Mouse (Mus musculus): ENCODE measurements at regions not wholly inside any gene's neighbourhood (a gene's known extent, or its start where the extent isn't known, plus 50 kb on each side); places are given as distances from the start of the nearest gene placed in this dataset.

GRCm38 (mm10) chr12:30693540-30693939, 109.3 kb downstream of the Tmem18 start:
- TF ChIP-seq CTCF (IDR thresholded peaks at IDR 0.05), result no peak
- no peak for TF ChIP-seq EP300 (IDR thresholded peaks at IDR 0.05)
- no peaks in the 10 kb centered on the region for H3K36me3 ChIP-seq (ENCODE audit: insufficient read depth, low read length)
- H3K9me3 ChIP-seq (ENCODE audit: low read length), result no peaks in the 10 kb centered on the region
- no peak for ATAC-seq
- no peaks in the 10 kb centered on the region for H3K27me3 ChIP-seq (replicated peaks; ENCODE audit: insufficient read depth, low read length)
- 41% methylated on average over 3 of the region's 3 CpGs for WGBS
- DNase-seq (ENCODE audit: low spot score), result no peak
- H3K4me1 ChIP-seq (ENCODE audit: insufficient read depth, low read depth, low read length), result no peaks in the 10 kb centered on the region
- no peak overlapping the region for H3K27ac ChIP-seq (ENCODE audit: low read length)
- no peak overlapping the region for H3K4me3 ChIP-seq (ENCODE audit: low read depth, low read length)
- H3K4me2 ChIP-seq (replicated peaks; ENCODE audit: low read depth, low read length), result no peak overlapping the region
- no peak overlapping the region for H3K9ac ChIP-seq (replicated peaks; ENCODE audit: low read depth)

GRCm38 (mm10) chr12:30698256-30698655, 114.0 kb downstream of the Tmem18 start:
- H3K4me2 ChIP-seq (replicated peaks; ENCODE audit: low read depth, low read length), result no peak overlapping the region
- TF ChIP-seq CTCF (IDR thresholded peaks at IDR 0.05) (no peak), EP300 (IDR thresholded peaks at IDR 0.05) (no peak)
- H3K27ac ChIP-seq (ENCODE audit: low read length), result no peak overlapping the region
- DNase-seq (ENCODE audit: low spot score) (no peak), ATAC-seq (no peak)
- H3K4me1 ChIP-seq (ENCODE audit: insufficient read depth, low read depth, low read length), result no peaks in the 10 kb centered on the region
- H3K9me3 ChIP-seq (ENCODE audit: low read length), result no peaks in the 10 kb centered on the region
- no peaks in the 10 kb centered on the region for H3K36me3 ChIP-seq (ENCODE audit: insufficient read depth, low read length)
- no peak overlapping the region for H3K9ac ChIP-seq (replicated peaks; ENCODE audit: low read depth)
- H3K27me3 ChIP-seq (replicated peaks; ENCODE audit: insufficient read depth, low read length), result no peaks in the 10 kb centered on the region
- 67% methylated on average over 6 of the region's 6 CpGs for WGBS
- no peak overlapping the region for H3K4me3 ChIP-seq (ENCODE audit: low read depth, low read length)

- ATAC-seq (no peak), DNase-seq (ENCODE audit: low spot score) (no peak)
- TF ChIP-seq EP300 (IDR thresholded peaks at IDR 0.05) (no peak), CTCF (IDR thresholded peaks at IDR 0.05) (no peak)
- Histone ChIP-seq H3K9me3 (ENCODE audit: low read length) (no peaks in the 10 kb centered on the region), H3K36me3 (ENCODE audit: insufficient read depth, low read length) (no peaks in the 10 kb centered on the region), H3K27me3 (replicated peaks; ENCODE audit: insufficient read depth, low read length) (no peaks in the 10 kb centered on the region), H3K4me1 (ENCODE audit: insufficient read depth, low read depth, low read length) (no peaks in the 10 kb centered on the region), H3K4me3 (ENCODE audit: low read depth, low read length) (no peak overlapping the region), H3K4me2 (replicated peaks; ENCODE audit: low read depth, low read length) (no peak overlapping the region), H3K27ac (ENCODE audit: low read length) (no peak overlapping the region), H3K9ac (replicated peaks; ENCODE audit: low read depth) (no peak overlapping the region)
- 75% methylated on average over 3 of the region's 3 CpGs for WGBS
Observed at GRCm38 (mm10) chr12:30703691-30704090, 119.5 kb downstream of the Tmem18 start.

GRCm38 (mm10) chr12:30707271-30707670, 123.0 kb downstream of the Tmem18 start:
- 77% methylated on average over 5 of the region's 5 CpGs for WGBS
- no peak for ATAC-seq

GRCm38 (mm10) chr12:30708635-30709181, 124.5 kb downstream of the Tmem18 start:
- Histone ChIP-seq H3K4me1 (ENCODE audit: insufficient read depth, low read depth, low read length) (no peaks in the 10 kb centered on the region), H3K36me3 (ENCODE audit: insufficient read depth, low read length) (no peaks in the 10 kb centered on the region), H3K9ac (replicated peaks; ENCODE audit: low read depth) (no peak overlapping the region), H3K4me2 (replicated peaks; ENCODE audit: low read depth, low read length) (no peak overlapping the region), H3K9me3 (ENCODE audit: low read length) (no peaks in the 10 kb centered on the region), H3K27ac (ENCODE audit: low read length) (no peak overlapping the region), H3K27me3 (replicated peaks; ENCODE audit: insufficient read depth, low read length) (no peaks in the 10 kb centered on the region), H3K4me3 (ENCODE audit: low read depth, low read length) (no peak overlapping the region)
- TF ChIP-seq EP300 (IDR thresholded peaks at IDR 0.05), result no peak
- no peak for TF ChIP-seq CTCF (IDR thresholded peaks at IDR 0.05)
- ATAC-seq, result no peak
- WGBS, result 65% methylated on average over 2 of the region's 2 CpGs
- DNase-seq (ENCODE audit: low spot score), result no peak

More at GRCm38 (mm10) chr12:30707271-30707670, 123.0 kb downstream of the Tmem18 start:
- Histone ChIP-seq H3K9me3 (ENCODE audit: low read length) (no peaks in the 10 kb centered on the region), H3K27ac (ENCODE audit: low read length) (no peak overlapping the region), H3K4me2 (replicated peaks; ENCODE audit: low read depth, low read length) (no peak overlapping the region), H3K4me1 (ENCODE audit: insufficient read depth, low read depth, low read length) (no peaks in the 10 kb centered on the region), H3K36me3 (ENCODE audit: insufficient read depth, low read length) (no peaks in the 10 kb centered on the region), H3K27me3 (replicated peaks; ENCODE audit: insufficient read depth, low read length) (no peaks in the 10 kb centered on the region), H3K4me3 (ENCODE audit: low read depth, low read length) (no peak overlapping the region), H3K9ac (replicated peaks; ENCODE audit: low read depth) (no peak overlapping the region)
- no peak for DNase-seq (ENCODE audit: low spot score)
- TF ChIP-seq EP300 (IDR thresholded peaks at IDR 0.05) (no peak), CTCF (IDR thresholded peaks at IDR 0.05) (no peak)

- 65% methylated on average over 4 of the region's 4 CpGs for WGBS
Observed at GRCm38 (mm10) chr12:30710554-30710953, 126.3 kb downstream of the Tmem18 start.

GRCm38 (mm10) chr12:30726747-30727146, 142.5 kb downstream of the Tmem18 start:
- H3K27me3 ChIP-seq (replicated peaks; ENCODE audit: insufficient read depth, low read length), result no peaks in the 10 kb centered on the region
- no peak for ATAC-seq
- 33% methylated on average over 4 of the region's 4 CpGs for WGBS
- no peak overlapping the region for H3K9ac ChIP-seq (replicated peaks; ENCODE audit: low read depth)
- DNase-seq (ENCODE audit: low spot score), result no peak
- no peaks in the 10 kb centered on the region for H3K36me3 ChIP-seq (ENCODE audit: insufficient read depth, low read length)
- H3K4me1 ChIP-seq (ENCODE audit: insufficient read depth, low read depth, low read length), result no peaks in the 10 kb centered on the region
- H3K4me2 ChIP-seq (replicated peaks; ENCODE audit: low read depth, low read length), result no peak overlapping the region
- TF ChIP-seq CTCF (IDR thresholded peaks at IDR 0.05) (no peak), EP300 (IDR thresholded peaks at IDR 0.05) (no peak)
- H3K4me3 ChIP-seq (ENCODE audit: low read depth, low read length), result no peak overlapping the region
- H3K9me3 ChIP-seq (ENCODE audit: low read length), result no peaks in the 10 kb centered on the region
- H3K27ac ChIP-seq (ENCODE audit: low read length), result no peak overlapping the region

More at GRCm38 (mm10) chr12:30710554-30710953, 126.3 kb downstream of the Tmem18 start:
- Histone ChIP-seq H3K4me3 (ENCODE audit: low read depth, low read length) (no peak overlapping the region), H3K4me1 (ENCODE audit: insufficient read depth, low read depth, low read length) (no peaks in the 10 kb centered on the region), H3K27ac (ENCODE audit: low read length) (no peak overlapping the region), H3K27me3 (replicated peaks; ENCODE audit: insufficient read depth, low read length) (no peaks in the 10 kb centered on the region), H3K36me3 (ENCODE audit: insufficient read depth, low read length) (no peaks in the 10 kb centered on the region), H3K9me3 (ENCODE audit: low read length) (no peaks in the 10 kb centered on the region), H3K4me2 (replicated peaks; ENCODE audit: low read depth, low read length) (no peak overlapping the region), H3K9ac (replicated peaks; ENCODE audit: low read depth) (no peak overlapping the region)
- no peak for ATAC-seq
- no peak for TF ChIP-seq CTCF (IDR thresholded peaks at IDR 0.05)
- DNase-seq (ENCODE audit: low spot score), result no peak

All from lung, postnatal 0 days (tissue).